Mouse (Mus musculus): ENCODE results near the gene Myrfl.
A peak's percentile ranks its signal among the peaks of the same experiment; 100 is the strongest.

Myrfl gene

GRCm38 (mm10) chr10:116813150-116813549, 83.6 kb downstream of the Myrfl start:
- DNase-seq: no peak

GRCm38 (mm10) chr10:116810738-116811137, 86.0 kb downstream of the Myrfl start:
- no peak for DNase-seq

GRCm38 (mm10) chr10:116809383-116809782, 87.3 kb downstream of the Myrfl start:
- DNase-seq: no peak

GRCm38 (mm10) chr10:116808556-116809353, 88.0 kb downstream of the Myrfl start:
- no peak for DNase-seq

GRCm38 (mm10) chr10:116802178-116802794, 94.4 kb downstream of the Myrfl start:
- no peak for DNase-seq

- DNase-seq: no peak
These were observed 95.4 kb downstream of the Myrfl start for GRCm38 (mm10) chr10:116801281-116801680.

- no peak for DNase-seq
These were observed 100.7 kb downstream of the Myrfl start for GRCm38 (mm10) chr10:116796066-116796465.

GRCm38 (mm10) chr10:116789096-116789495, 107.6 kb downstream of the Myrfl start:
- no peak for DNase-seq

- DNase-seq: no peak
These were observed 108.3 kb downstream of the Myrfl start for GRCm38 (mm10) chr10:116788431-116788830.

- no peak for DNase-seq
These were observed 112.6 kb downstream of the Myrfl start for GRCm38 (mm10) chr10:116784098-116784497.

- DNase-seq: no peak
These were observed 113.7 kb downstream of the Myrfl start for GRCm38 (mm10) chr10:116783020-116783419.

GRCm38 (mm10) chr10:116777947-116778346, 118.8 kb downstream of the Myrfl start:
- DNase-seq: no peak

GRCm38 (mm10) chr10:116776846-116777245, 119.9 kb downstream of the Myrfl start:
- DNase-seq: no peak

GRCm38 (mm10) chr10:116773846-116774750, 122.6 kb downstream of the Myrfl start:
- no peak for DNase-seq

GRCm38 (mm10) chr10:116771215-116771935, 125.3 kb downstream of the Myrfl start:
- peak; percentile 88 for DNase-seq

- peak; percentile 51 for DNase-seq
These were observed 128.1 kb downstream of the Myrfl start for GRCm38 (mm10) chr10:116768642-116769041.

- no peak for DNase-seq
These were observed 130.2 kb downstream of the Myrfl start for GRCm38 (mm10) chr10:116766525-116766924.

GRCm38 (mm10) chr10:116761476-116762068, 135.1 kb downstream of the Myrfl start:
- DNase-seq: no peak

- no peak for DNase-seq
These were observed 136.2 kb downstream of the Myrfl start for GRCm38 (mm10) chr10:116760561-116760960.

- no peak for DNase-seq
These were observed 136.9 kb downstream of the Myrfl start for GRCm38 (mm10) chr10:116759816-116760215.

GRCm38 (mm10) chr10:116755881-116756581, 140.7 kb downstream of the Myrfl start:
- peak; percentile 57 for DNase-seq

GRCm38 (mm10) chr10:116754940-116755339, 141.8 kb downstream of the Myrfl start:
- no peak for DNase-seq
